8 mouse cellular contexts compared by ENCODE assay signal in genomic region chr2:127482533-127482911, GRCm38 (mm10). TPM values are rescaled to one million over a fixed set of nuclear protein-coding genes. Genes with fewer than 3 reads are reported as not detected.
A peak's percentile ranks its signal among the peaks of the same experiment; 100 is the strongest.
DNase-seq lines count a peak whose midpoint lies in the region; ATAC-seq lines count a peak whose summit lies in the region.

No protein-coding gene starts in this region.

- under 1% methylated on average over 21 of the region's 21 CpGs for WGBS in hindbrain, embryonic 12.5 days
- 0% methylated on average over 20 of the region's 21 CpGs for WGBS in limb, embryonic 15.5 days
- under 1% methylated on average over 21 of the region's 21 CpGs for WGBS in midbrain, embryonic 14.5 days

- H3K4me1 ChIP-seq in hindbrain, embryonic 12.5 days, result peaks cover 27% of the 10 kb centered on the region
- peaks cover 37% of the 10 kb centered on the region for H3K4me1 ChIP-seq in limb, embryonic 15.5 days
- peaks cover 15% of the 10 kb centered on the region; the same call in 1 of the 2 replicates for H3K4me1 ChIP-seq in midbrain, embryonic 14.5 days (ENCODE audit: control insufficient read depth, insufficient read depth, low read length)

- no peaks in the 10 kb centered on the region for H3K36me3 ChIP-seq in hindbrain, embryonic 12.5 days
- H3K36me3 ChIP-seq in limb, embryonic 15.5 days, result no peaks in the 10 kb centered on the region
- H3K36me3 ChIP-seq in midbrain, embryonic 14.5 days (ENCODE audit: control insufficient read depth, insufficient read depth, low read length), result no peaks in the 10 kb centered on the region

- peak overlapping the region; percentile 66 for H3K4me2 ChIP-seq in hindbrain, embryonic 12.5 days (replicated peaks)
- peak overlapping the region; percentile 96 for H3K4me2 ChIP-seq in limb, embryonic 15.5 days
- H3K4me2 ChIP-seq in midbrain, embryonic 14.5 days (ENCODE audit: low read length), result peak overlapping the region; percentile 51

- no peaks in the 10 kb centered on the region for H3K9me3 ChIP-seq in hindbrain, embryonic 12.5 days (replicated peaks)
- H3K9me3 ChIP-seq in limb, embryonic 15.5 days, result no peaks in the 10 kb centered on the region
- no peaks in the 10 kb centered on the region for H3K9me3 ChIP-seq in midbrain, embryonic 14.5 days (ENCODE audit: control insufficient read depth, low read length)

- H3K4me3 ChIP-seq in hindbrain, embryonic 12.5 days, result peak overlapping the region; percentile 40
- H3K4me3 ChIP-seq in limb, embryonic 15.5 days, result peak overlapping the region; percentile 56
- peak overlapping the region; percentile 25 for H3K4me3 ChIP-seq in midbrain, embryonic 14.5 days (replicated peaks; ENCODE audit: low read depth, low read length)

- no peak overlapping the region for H3K27ac ChIP-seq in hindbrain, embryonic 12.5 days
- no peak overlapping the region for H3K27ac ChIP-seq in limb, embryonic 15.5 days
- H3K27ac ChIP-seq in midbrain, embryonic 14.5 days (replicated peaks; ENCODE audit: low read depth, low read length), result no peak overlapping the region

- H3K9ac ChIP-seq in hindbrain, embryonic 12.5 days, result 0 out of 2 replicates have a peak overlapping the region, but pooled peaks have one; percentile 35
- H3K9ac ChIP-seq in limb, embryonic 15.5 days, result peak overlapping the region; percentile 40
- H3K9ac ChIP-seq in midbrain, embryonic 14.5 days (replicated peaks; ENCODE audit: low read length), result no peak overlapping the region

- peaks cover 83% of the 10 kb centered on the region for H3K27me3 ChIP-seq in hindbrain, embryonic 12.5 days
- H3K27me3 ChIP-seq in limb, embryonic 15.5 days, result peaks cover 75% of the 10 kb centered on the region
- H3K27me3 ChIP-seq in midbrain, embryonic 14.5 days (ENCODE audit: control insufficient read depth, insufficient read depth, low read length), result peaks cover 60% of the 10 kb centered on the region

- peak; percentile 41; the same call in 1 of the 2 replicates for ATAC-seq in hindbrain, embryonic 12.5 days (ENCODE audit: low FRiP score)
- peak; percentile 80 for ATAC-seq in limb, embryonic 15.5 days (ENCODE audit: insufficient number of reproducible peaks, low FRiP score, low TSS enrichment, low read depth)
- no peak for ATAC-seq in midbrain, embryonic 14.5 days (ENCODE audit: low FRiP score, low TSS enrichment)

- peak; percentile 60 to 78 for DNase-seq in adrenal gland, adult (ENCODE audit: inconsistent age in 2 of 2, low spot score in 1 of 2)
- no peak for DNase-seq in adrenal gland, postnatal 4 days (ENCODE audit: low spot score in 2 of 2)
- DNase-seq in adrenal gland, postnatal 36 days, result peak; percentile 73 to 77
- DNase-seq in gastrocnemius, adult 18-20 months (ENCODE audit: low spot score), result peak; percentile 78
- peak; percentile 32 for DNase-seq in midbrain, embryonic 14.5 days
- DNase-seq in testis, postnatal 14 days (ENCODE audit: low spot score), result peak; percentile 78

RNA-seq across cellular contexts. Expression of gene Fahd2a, which starts 38.2 kb away (rescaled TPM):
- 10 to 100 TPM; 42.8 to 47.2 TPM for total RNA-seq in adrenal gland, postnatal 4 days (2021)
- total RNA-seq in adrenal gland, postnatal 36 days (2021), result 10 to 100 TPM; 41.1 to 50.6 TPM
- 10 to 100 TPM; 22.0 to 22.8 TPM for total RNA-seq in gastrocnemius, adult 18-20 months (2021)
- polyA plus RNA-seq in hindbrain, embryonic 12.5 days (2016; fragmentation: Nextera tagmentation; extraction: Ambion mirVana), result 29.4 and 30.8 TPM in 2 replicates
- polyA plus RNA-seq in limb, embryonic 15.5 days (2015; fragmentation: Nextera tagmentation; extraction: Ambion mirVana), result 22.1 and 27.5 TPM in 2 replicates
- 37.0 and 42.8 TPM in 2 replicates for polyA plus RNA-seq in midbrain, embryonic 14.5 days (2014; fragmentation: Nextera tagmentation; extraction: Ambion mirVana)

RNA-seq across cellular contexts. Expression of gene Kcnip3, which starts 39.4 kb away (rescaled TPM):
- 1 to 10 TPM; 5.1 to 5.4 TPM for total RNA-seq in adrenal gland, postnatal 4 days (2021)
- 1 to 10 TPM; 4.0 to 5.3 TPM for total RNA-seq in adrenal gland, postnatal 36 days (2021)
- total RNA-seq in gastrocnemius, adult 18-20 months (2021), result under 1 TPM; 0.21 to 0.43 TPM
- 1.4 and 3.5 TPM in 2 replicates for polyA plus RNA-seq in hindbrain, embryonic 12.5 days (2016; fragmentation: Nextera tagmentation; extraction: Ambion mirVana)
- polyA plus RNA-seq in limb, embryonic 15.5 days (2015; fragmentation: Nextera tagmentation; extraction: Ambion mirVana), result 1.1 and 1.9 TPM in 2 replicates
- 10.7 and 13.1 TPM in 2 replicates for polyA plus RNA-seq in midbrain, embryonic 14.5 days (2014; fragmentation: Nextera tagmentation; extraction: Ambion mirVana)

RNA-seq across cellular contexts. Expression of gene Gpat2, which starts 57.5 kb away (rescaled TPM):
- under 1 TPM; 0.59 to 0.62 TPM for total RNA-seq in adrenal gland, postnatal 4 days (2021)
- under 1 TPM; 0.26 to 0.56 TPM for total RNA-seq in adrenal gland, postnatal 36 days (2021)
- not detected for total RNA-seq in gastrocnemius, adult 18-20 months (2021)
- polyA plus RNA-seq in hindbrain, embryonic 12.5 days (2016; fragmentation: Nextera tagmentation; extraction: Ambion mirVana), result 0.12 and 0.15 TPM in 2 replicates
- polyA plus RNA-seq in limb, embryonic 15.5 days (2015; fragmentation: Nextera tagmentation; extraction: Ambion mirVana), result 0.44 and 0.51 TPM in 2 replicates
- polyA plus RNA-seq in midbrain, embryonic 14.5 days (2014; fragmentation: Nextera tagmentation; extraction: Ambion mirVana), result 0.08 TPM in 2 replicates

RNA-seq across cellular contexts. Expression of gene Prom2, which starts 58.7 kb away (rescaled TPM):
- total RNA-seq in adrenal gland, postnatal 4 days (2021), result under 1 TPM; 0.34 to 0.81 TPM
- total RNA-seq in adrenal gland, postnatal 36 days (2021), result under 1 TPM; 0.20 to 0.46 TPM
- not detected for total RNA-seq in gastrocnemius, adult 18-20 months (2021)
- 0.42 and 0.77 TPM in 2 replicates for polyA plus RNA-seq in hindbrain, embryonic 12.5 days (2016; fragmentation: Nextera tagmentation; extraction: Ambion mirVana)
- 13.1 and 13.2 TPM in 2 replicates for polyA plus RNA-seq in limb, embryonic 15.5 days (2015; fragmentation: Nextera tagmentation; extraction: Ambion mirVana)
- not detected in 2 replicates for polyA plus RNA-seq in midbrain, embryonic 14.5 days (2014; fragmentation: Nextera tagmentation; extraction: Ambion mirVana)

Comparison
In these comparisons a context has a peak if more than half of its experiments do, and no peak if none do; other contexts are left out.
1. DNase-seq: peak in adrenal gland, adult (2 of 2), adrenal gland, postnatal 36 days (2 of 2), gastrocnemius, adult 18-20 months (single experiment), midbrain, embryonic 14.5 days (single experiment) and testis, postnatal 14 days (single experiment); none in adrenal gland, postnatal 4 days (0 of 2).
2. Peak in every context shown above with its lines, with median percentiles within 50 percentile points of each other: H3K4me2 ChIP-seq and H3K4me3 ChIP-seq.